Mouse (Mus musculus) T-helper 17 cell (primary cell): ENCODE measurements around the gene Actn2.

ENCODE experiments used
- in situ Hi-C, 2 experiments: fragments of 300-600 bp; cut with MboI, MseI; formaldehyde crosslinking; loops; 1 replicate in 1 of 2; 2 replicates in 1 of 2; pipeline ENCODE4 v1.15.1; 2025; ENCODE audit warnings: high pct_unique_total_duplicates in 2 of 2

The Actn2 gene

DNA sequence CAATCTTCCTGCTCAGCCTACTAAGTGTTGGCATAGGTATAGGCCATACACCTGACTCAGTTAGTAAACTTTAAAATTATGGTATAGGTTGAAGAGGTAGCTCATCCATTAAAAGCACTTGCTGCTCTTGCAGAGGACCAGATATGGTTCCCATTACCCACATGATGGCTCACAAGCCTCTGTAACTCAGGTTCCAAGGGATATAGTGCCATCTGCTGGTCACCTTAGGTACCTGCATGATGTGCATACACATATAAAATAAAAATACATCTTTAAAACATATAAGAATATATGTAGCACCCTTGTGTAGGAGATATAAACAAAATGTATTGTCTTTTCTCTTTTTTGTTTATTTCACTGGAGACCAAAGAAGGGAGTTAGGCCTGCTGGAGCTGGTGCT, 79.1 kb downstream of the Actn2 start:
- in situ Hi-C loops: no loop called here

DNA sequence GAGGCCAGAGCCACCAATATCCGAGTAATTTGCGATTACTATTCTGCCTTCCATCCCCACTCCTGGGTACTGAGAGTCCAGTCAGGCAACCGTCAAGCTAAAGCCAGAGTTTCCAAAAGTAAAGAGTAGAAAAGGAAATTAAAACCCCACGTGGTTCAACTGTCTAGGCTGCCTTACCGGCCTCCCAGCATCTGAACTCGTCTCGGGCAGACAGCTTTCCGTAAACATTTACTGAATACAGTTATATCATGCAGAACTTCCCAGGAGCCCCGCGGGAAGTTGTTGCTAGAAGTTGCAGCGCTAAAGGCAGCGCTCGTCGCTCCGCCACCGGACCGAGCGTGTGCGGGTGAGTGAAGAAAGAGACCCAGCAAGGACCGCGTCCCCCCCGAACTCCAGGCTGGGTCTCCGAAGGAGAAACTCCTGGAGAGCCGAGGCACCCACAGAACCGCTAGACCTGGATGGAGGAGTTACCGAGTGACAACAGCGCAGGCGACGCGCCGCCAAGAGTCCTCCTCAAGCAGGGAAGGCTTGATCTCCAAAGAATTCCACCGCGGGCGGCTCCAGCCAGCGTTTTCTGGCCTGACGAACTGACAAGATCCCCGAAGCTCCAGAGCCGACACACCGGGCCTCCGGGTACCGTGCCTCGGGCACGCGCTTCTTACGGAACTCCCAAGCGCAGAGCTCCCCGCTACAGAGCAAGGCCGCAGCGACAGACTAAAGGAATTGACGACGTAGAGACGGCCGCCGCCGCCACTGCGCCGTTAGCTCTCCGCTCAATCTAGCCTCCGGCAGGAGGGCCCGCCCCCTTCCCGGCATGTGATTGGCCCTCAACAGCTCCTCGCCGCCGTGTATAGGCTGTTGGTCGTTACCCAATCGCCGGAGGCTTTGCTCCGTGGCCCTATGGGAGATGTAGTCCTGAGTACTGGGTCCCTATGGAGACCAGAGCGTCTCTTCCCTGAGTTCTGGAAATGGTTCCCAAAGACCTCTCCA, 82.9 kb downstream of the Actn2 start, which contains the start of gene Mtr:
Gene Mtr (minus strand): TSS at position 723 of the 990 bp plus-strand sequence.
- in situ Hi-C loops: loop anchor here in 1 of 2 experiments (5.0 kb wide), 1 partner anchor 305 kb away; no protein-coding TSS in a partner anchor

DNA sequence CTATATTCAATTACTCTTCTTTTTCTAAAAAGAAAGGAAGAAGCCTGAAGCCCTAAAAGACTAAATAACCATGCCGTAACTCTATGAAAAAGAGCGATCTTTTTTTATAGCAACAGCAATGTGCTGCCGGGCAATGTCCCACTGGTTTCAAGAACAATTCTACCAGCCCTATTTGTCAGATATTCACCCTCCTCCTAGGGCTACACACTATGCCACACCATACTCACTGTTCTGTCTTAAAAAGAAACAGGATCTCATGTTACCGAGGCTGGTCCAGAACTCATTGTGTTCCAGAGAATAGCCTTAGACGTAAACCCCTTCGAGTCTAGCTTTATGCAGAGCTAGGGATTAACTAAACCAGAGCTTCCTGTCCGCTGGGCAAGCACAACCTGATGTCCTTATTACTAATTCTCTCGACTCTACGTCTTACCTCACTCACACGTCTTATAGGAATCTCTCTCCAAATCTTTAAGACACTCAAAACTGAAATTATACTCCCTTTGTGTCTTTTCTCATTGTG, 83.6 kb downstream of the Actn2 start:
- in situ Hi-C loops: loop anchor here in 1 of 2 experiments (5.0 kb wide), 1 partner anchor 305 kb away; no protein-coding TSS in a partner anchor

DNA sequence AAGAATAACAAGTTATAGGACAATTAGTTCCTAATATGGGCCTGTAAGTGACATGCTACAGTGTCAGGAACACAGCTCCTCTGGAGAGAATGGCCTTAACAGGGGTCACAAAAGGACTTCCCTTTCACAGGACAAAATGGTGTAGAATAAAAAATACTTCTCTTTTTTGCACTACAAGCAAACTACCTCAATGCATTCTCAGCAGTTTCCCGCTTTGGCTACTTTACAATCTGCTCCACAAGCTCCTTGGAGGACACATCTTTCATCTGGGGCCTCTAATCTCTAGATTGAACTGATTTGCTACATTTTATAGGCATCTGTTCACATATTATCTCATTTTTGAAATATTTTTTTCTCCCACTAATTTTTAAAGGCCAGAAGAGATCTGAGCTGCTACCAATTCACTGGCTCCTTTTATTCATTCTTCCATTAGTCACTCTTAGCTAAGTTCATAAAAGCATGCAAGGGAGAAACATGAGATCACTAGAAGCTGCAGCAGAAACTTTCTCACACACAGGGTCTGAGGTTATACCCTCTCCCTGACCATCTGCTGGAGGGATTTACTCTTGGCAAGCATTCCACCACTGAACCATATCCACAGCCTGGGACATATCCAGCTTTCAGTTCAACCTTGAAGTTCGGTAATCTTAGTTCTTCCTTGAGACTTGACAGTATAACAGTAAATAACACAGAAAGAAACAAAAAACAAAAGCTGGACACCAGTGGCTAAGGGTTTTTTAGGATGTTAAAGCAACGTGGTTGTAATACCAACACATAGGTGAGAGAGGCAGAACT, 84.5 kb downstream of the Actn2 start:
- in situ Hi-C loops: loop anchor here in 1 of 2 experiments (5.0 kb wide), 1 partner anchor 306 kb away; no protein-coding TSS in a partner anchor

DNA sequence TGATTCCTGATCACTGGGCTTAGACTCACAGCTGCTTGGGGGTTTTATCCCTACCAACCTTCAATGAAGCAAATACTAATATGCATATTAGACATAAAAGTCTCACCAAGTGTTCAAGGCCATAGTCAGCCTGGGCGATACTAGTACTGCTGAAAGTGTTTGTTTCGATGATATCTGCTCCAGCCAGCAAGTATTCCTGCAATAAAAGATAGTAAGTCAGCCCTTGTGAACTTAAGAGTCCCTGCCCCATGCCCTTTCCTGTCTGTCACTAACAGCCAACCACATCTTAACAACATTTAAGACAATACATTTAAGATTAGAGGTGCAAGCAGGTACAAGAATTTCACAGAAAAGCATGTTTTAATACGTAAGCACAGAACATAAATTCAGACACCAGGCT, 90.1 kb downstream of the Actn2 start:
- in situ Hi-C loops: no loop called here

DNA sequence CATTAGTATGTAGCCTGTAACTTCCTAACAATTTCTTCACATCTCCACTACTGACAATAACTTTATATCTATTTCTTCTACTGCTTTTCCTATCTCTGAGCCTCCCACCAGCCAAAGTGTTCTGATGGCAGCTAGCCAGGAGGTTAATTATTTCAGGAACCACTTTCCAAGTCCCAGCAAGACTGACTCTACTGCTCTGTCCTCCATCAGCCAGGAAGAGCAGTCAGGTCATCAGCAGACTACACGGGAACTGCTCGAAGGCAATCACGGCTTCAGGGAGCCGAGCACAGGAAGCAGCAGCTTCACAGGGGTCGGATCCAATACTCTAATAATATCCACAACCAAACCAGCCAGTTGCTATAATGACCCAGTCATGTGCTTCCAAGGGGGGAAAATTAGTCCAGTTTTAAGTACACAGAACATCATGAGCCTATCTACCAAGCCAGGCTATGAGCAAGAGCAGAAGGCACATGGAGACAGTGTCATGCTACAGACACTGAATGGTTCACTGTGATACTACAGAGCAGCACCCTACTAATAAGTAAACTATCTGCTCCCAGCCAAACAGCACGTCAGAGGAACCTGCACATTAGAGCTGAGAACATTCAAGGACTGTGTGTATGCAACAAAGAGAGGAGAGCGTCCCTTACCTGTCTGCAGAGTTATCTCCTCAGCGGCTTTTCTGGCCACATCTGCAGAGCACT, 91.2 kb downstream of the Actn2 start:
- in situ Hi-C loops: no loop called here

DNA sequence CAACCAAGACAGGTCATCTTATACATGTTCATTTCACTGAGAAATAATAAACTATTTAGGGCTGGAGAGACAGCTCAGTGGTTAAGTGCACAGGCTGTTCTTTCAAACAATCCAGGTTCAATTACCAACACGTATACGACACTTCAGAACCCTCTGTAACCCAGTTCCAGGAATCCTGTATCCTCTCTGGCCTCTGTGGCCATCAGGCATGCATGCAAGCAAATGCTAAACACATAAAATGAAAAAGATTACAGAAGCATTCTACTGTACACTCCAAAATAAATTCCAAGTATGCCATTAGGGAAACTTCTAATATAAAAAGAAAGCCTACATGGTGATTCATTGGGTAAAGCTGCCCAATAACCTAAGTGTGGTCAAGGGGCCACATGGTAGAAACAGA, 94.6 kb downstream of the Actn2 start:
- in situ Hi-C loops: no loop called here

DNA sequence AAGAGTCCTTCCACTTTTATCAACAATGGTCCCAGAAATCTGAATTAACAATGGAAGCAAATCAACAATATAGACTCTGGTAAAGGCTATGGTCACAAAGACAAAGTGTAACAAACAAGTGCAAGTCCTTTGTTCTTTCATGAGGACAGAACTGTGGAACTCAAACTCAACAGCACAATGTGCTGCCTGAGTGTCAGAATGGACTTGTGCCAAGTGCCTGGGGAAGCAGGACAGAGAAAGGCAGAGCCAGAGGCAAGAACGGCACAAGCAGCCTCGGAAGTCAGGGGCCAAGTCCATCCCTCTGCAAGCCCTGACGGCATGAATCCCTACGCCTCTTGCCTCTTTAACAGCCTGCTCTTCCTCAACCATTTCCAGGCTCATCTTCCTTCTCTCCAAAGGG, 96.6 kb downstream of the Actn2 start:
- in situ Hi-C loops: no loop called here

DNA sequence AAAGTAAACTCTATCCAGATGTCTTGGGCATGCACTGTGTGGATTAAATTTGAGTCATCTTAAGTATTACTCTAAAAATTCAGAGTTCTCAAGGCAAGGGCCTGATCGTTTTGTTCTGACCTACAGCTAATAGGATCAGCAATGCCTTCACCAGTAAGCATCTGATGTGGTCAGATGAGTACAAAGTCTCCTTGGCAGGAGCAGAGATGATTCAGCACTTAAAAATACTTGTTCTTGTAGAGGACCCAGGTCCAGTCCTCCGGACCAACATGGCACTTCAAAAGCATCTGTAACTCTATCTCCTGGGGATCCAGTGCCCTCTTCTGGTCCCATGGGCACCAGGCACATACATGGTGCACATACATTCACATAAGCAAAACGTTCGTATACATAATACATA, 108.4 kb downstream of the Actn2 start:
- in situ Hi-C loops: no loop called here

DNA sequence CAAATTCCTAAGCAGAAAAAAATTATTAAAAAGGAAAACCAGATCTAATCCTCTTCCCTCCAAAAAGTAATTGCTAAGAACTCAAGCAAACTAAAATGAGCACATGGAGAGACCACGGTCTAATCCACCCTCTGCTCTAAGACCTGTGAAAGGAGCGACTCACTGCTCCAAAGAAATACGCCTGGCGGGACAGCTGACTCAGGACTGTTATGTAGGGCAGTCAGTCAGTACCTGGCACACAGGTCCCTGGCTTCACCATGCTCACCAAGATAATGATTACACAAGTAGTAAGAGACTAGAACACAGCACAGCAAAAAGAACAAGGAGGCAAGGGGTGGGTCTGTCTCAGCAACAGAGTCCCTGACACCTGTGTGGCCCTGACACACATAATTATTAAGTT, 112.3 kb downstream of the Actn2 start:
- in situ Hi-C loops: no loop called here

DNA sequence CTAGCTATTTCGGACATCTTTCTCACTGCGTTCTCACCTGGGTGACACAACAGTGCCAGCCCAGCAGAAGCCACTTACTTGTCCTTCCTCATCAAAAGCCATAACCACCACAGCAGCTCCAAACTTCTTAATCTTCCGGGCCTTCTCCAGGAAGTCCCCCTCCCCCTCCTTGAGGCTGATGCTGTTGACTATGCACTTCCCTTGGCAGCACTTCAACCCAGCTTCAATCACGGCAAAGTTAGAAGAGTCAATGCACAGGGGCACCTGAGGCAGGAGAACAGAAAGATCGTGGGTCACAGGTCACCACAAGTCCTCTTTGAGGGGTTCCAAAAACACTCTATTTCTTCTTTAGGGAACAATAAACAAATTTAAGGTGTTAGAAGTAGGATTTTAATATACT, 113.0 kb downstream of the Actn2 start:
- in situ Hi-C loops: no loop called here
